Mouse (Mus musculus) midbrain, embryonic 14.5 days (tissue): ENCODE data around the gene Ces3b. TPM values are rescaled to one million over a fixed set of nuclear protein-coding genes. Genes with fewer than 3 reads are reported as not detected.
A peak's percentile ranks its signal among the peaks of the same experiment; 100 is the strongest.

ENCODE experiments used
- ATAC-seq: fragments of 200-750 bp; cut with Nextera tagmentation; 2 replicates; pipeline ENCODE4 v1.8.0; 2017; ENCODE audit warnings: moderate number of reproducible peaks, moderate library complexity; ENCODE audit not compliant: low FRiP score, low TSS enrichment
- DNase-seq: peaks from one replicate; pipeline ENCODE4 v3.0.0-alpha.2; 2015
- H3K27ac ChIP-seq: fragments of 300-500 bp; sonication (generic); replicated peaks from 2 replicates; pipeline ENCODE4 v1.5.1; 2014; ENCODE audit warnings: mild to moderate bottlenecking, low read depth, low read length, moderate library complexity
- H3K27me3 ChIP-seq: fragments of 300-500 bp; sonication (generic); 2 replicates; pipeline ENCODE4 v1.6.1; 2014; ENCODE audit warnings: low read length, control low read depth, mixed read lengths; ENCODE audit not compliant: control insufficient read depth, insufficient read depth
- H3K36me3 ChIP-seq: fragments of 300-500 bp; sonication (generic); 2 replicates; pipeline ENCODE4 v1.6.1; 2014; ENCODE audit warnings: low read length, control low read depth; ENCODE audit not compliant: control insufficient read depth, insufficient read depth
- H3K4me1 ChIP-seq: fragments of 300-500 bp; sonication (generic); 2 replicates; pipeline ENCODE4 v1.6.1; 2014; ENCODE audit warnings: mild to moderate bottlenecking, antibody characterized with exemption, low read length, control low read depth; ENCODE audit not compliant: control insufficient read depth, insufficient read depth
- H3K4me2 ChIP-seq: fragments of 300-500 bp; sonication (generic); 2 replicates; pipeline ENCODE4 v1.6.1; 2014; ENCODE audit warnings: mild to moderate bottlenecking, low read length, moderate library complexity
- H3K4me3 ChIP-seq: fragments of 300-500 bp; sonication (generic); replicated peaks from 2 replicates; pipeline ENCODE4 v1.5.1; 2014; ENCODE audit warnings: low read depth, low read length
- H3K9ac ChIP-seq: fragments of 300-500 bp; sonication (generic); replicated peaks from 2 replicates; pipeline ENCODE4 v1.6.1; 2014; ENCODE audit warnings: mild to moderate bottlenecking, low read length, moderate library complexity
- H3K9me3 ChIP-seq: fragments of 300-500 bp; sonication (generic); 2 replicates; pipeline ENCODE4 v1.6.1; 2016; ENCODE audit warnings: low read length, control low read depth, mixed read lengths; ENCODE audit not compliant: control insufficient read depth
- WGBS: fragments of 180-500 bp; shearing (Covaris S2); extraction: QIAGEN DNeasy Blood & Tissue Kit; methylation state at CpG from one replicate; pipeline ENCODE4 v1.1.7; 2014; 5-methylcytosine and 5-hydroxymethylcytosine counted together
- polyA plus RNA-seq: library from polyadenylated mRNA; unstranded; fragments of >200 nt; fragmentation: Nextera tagmentation; extraction: Ambion mirVana; gene quantifications from 2 replicates; pipeline ENCODE4 v1.2.1, GENCODE M21; 2014

Ces3b gene
- polyA plus RNA-seq, 1 experiment from 2014 or later = not detected

DNA sequence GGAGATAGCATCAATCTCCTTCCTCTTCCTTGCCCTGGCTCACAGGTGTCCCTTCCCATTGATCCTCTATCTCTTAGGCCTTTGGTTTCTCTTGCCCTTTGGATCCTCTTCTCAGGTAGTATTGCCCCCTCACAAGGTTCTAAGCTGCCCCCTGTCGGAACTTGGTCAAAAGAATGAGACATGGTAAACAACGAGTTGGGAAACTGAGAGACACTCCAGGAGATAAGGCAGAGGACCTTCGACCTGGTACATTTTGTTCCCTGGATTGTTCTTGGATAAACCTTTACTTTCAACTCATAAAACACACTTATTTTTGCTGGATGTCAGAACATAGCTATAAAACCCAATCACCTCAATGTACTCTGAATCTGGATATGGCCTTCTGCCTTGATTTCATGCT is 20.7 kb downstream of the Ces3b start:
- no peak overlapping the region for H3K27ac ChIP-seq
- no peak overlapping the region for H3K4me2 ChIP-seq

DNA sequence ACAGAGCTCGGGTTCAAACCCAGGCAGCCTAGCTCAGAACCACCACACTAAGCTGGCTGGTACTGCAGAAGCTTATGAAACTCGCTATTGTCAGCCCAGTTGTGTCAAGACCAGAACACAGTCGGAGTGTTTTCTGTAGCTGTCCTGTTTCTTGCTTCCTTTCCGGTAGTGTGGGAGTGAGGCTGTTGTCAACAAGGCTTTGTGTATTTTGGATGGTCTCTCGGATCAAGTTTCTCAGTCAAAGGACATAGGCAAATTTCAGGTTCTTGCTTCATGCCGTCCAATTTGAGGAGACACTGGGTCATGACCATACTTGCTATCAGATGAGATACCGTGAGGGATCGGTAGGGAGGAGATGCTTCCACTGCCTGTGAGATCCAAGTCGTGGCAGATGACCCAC is 46.3 kb downstream of the Ces3b start:
- Histone ChIP-seq H3K9me3 (no peaks in the 10 kb centered on the region), H3K27me3 (no peaks in the 10 kb centered on the region), H3K4me2 (no peak overlapping the region), H3K9ac (no peak overlapping the region), H3K36me3 (no peaks in the 10 kb centered on the region), H3K4me1 (no peaks in the 10 kb centered on the region), H3K27ac (no peak overlapping the region), H3K4me3 (no peak overlapping the region)
- ATAC-seq (no peak), DNase-seq (no peak)
- WGBS = 81% methylated on average over 9 of the region's 9 CpGs

More for the DNA sequence above, 20.7 kb downstream of the Ces3b start:
- Histone ChIP-seq H3K9ac (no peak overlapping the region), H3K4me1 (no peaks in the 10 kb centered on the region), H3K9me3 (no peaks in the 10 kb centered on the region), H3K36me3 (no peaks in the 10 kb centered on the region), H3K27me3 (no peaks in the 10 kb centered on the region), H3K4me3 (no peak overlapping the region)
- WGBS = 83% methylated on average over 3 of the region's 3 CpGs
- DNase-seq (no peak), ATAC-seq (no peak)

DNA sequence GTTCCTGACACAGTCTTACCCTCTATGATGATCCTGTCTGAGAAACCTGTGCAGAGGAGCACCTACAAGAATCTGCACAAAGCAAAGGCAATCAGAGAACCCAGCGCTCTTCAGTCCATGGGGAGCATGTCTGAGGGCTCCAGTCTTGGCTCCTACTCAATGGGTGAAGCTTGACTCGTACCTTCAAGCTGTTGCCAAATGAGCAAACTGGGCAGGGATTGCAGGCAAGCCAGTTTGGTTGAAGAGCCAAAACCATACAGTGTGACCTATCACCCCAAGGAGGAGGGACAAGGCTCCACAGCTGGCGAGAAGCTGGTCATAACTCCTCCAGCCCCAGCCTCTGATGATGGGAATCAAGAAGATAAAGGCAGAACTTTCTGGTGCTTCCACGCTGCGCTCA is 48.0 kb downstream of the Ces3b start, which contains the start of gene Ces4a:
Ces4a (plus strand) TSS at position 292 of the 400 bp plus-strand sequence.
- Histone ChIP-seq H3K9ac (no peak within 1 kb of the TSS), H3K36me3 (no peaks in the 10 kb centered on the region), H3K4me3 (no peak within 1 kb of the TSS), H3K9me3 (no peaks in the 10 kb centered on the region), H3K4me2 (no peak within 1 kb of the TSS), H3K27me3 (no peaks in the 10 kb centered on the region), H3K4me1 (no peaks in the 10 kb centered on the region), H3K27ac (no peak within 1 kb of the TSS)
- 86% methylated on average over 5 of the region's 5 CpGs for WGBS
- ATAC-seq (no peak), DNase-seq (no peak)

DNA sequence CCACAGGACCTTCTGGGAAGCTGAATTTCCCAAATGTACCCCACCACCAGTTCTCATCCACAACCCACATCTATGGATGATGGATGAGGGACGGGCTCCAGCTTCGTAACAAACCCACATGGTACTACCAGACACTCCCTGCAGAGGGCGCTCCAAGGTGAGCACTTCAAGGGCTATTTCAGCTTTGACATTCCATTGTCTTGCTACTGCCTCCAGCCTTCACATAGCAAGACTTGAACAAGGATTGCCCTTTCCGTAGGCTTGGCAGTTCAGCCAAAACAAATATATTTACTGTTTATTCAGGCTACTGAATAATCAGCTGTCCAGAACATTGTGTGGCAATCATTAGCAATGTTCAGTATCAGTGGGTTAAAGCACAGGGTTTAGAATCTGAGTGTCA is 54.9 kb downstream of the Ces3b start:
- H3K4me3 ChIP-seq = no peak overlapping the region
- no peaks in the 10 kb centered on the region for H3K27me3 ChIP-seq
- DNase-seq = peak; percentile 61
- H3K9ac ChIP-seq = no peak overlapping the region
- ATAC-seq = no peak
- no peaks in the 10 kb centered on the region for H3K36me3 ChIP-seq
- WGBS = 27% methylated on average over 4 of the region's 4 CpGs
- no peaks in the 10 kb centered on the region for H3K4me1 ChIP-seq
- H3K4me2 ChIP-seq = no peak overlapping the region
- H3K9me3 ChIP-seq = no peaks in the 10 kb centered on the region
- H3K27ac ChIP-seq = no peak overlapping the region

DNA sequence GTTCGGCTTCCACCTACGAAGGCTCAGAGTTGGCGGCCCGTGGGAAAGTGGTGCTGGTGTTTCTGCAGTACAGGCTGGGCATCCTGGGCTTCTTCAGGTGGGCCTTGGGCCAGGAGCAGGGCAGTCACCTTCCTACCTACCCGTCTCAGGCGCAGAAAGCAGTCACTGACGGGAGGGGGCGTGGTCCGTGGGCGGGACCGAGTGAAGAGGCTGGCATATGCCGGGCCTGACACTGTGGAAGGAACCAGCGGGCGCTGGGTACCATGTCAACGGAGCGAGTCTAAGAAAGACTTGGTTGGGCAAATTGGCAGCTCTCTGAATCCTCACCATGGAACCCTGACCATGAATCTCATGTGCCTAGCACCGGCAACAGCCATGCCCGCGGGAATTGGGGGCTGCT is 58.8 kb downstream of the Ces3b start:
- Histone ChIP-seq H3K4me1 (no peaks in the 10 kb centered on the region), H3K36me3 (no peaks in the 10 kb centered on the region), H3K27me3 (no peaks in the 10 kb centered on the region), H3K9me3 (no peaks in the 10 kb centered on the region), H3K9ac (no peak overlapping the region), H3K4me2 (no peak overlapping the region), H3K4me3 (no peak overlapping the region), H3K27ac (no peak overlapping the region)
- DNase-seq (no peak), ATAC-seq (no peak)
- 41% methylated on average over 19 of the region's 19 CpGs for WGBS

Other genes with a start within 250 kb of the Ces3b start
- not detected in 2 replicates for gene Ces2c, start 236.7 kb upstream of the Ces3b start, polyA plus RNA-seq
- not detected in 2 replicates for gene Ces2e, start 157.5 kb upstream of the Ces3b start, polyA plus RNA-seq
- not detected in 2 replicates for gene Ces2f, start 136.4 kb upstream of the Ces3b start, polyA plus RNA-seq
- gene Ces2g, start 122.0 kb upstream of the Ces3b start, polyA plus RNA-seq = not detected in 2 replicates
- not detected in 2 replicates for gene Ces2h, start 82.9 kb upstream of the Ces3b start, polyA plus RNA-seq
- gene Ces3a, start 35.2 kb upstream of the Ces3b start, polyA plus RNA-seq = not detected in 2 replicates
- gene Ces4a, start 48.0 kb downstream of the Ces3b start, polyA plus RNA-seq = not detected in 2 replicates
- gene Cbfb, start 86.9 kb downstream of the Ces3b start, polyA plus RNA-seq = 25.7 and 34.7 TPM in 2 replicates
- gene D230025D16Rik, start 141.4 kb downstream of the Ces3b start, polyA plus RNA-seq = 38.7 and 39.9 TPM in 2 replicates
- 3.2 and 5.6 TPM in 2 replicates for gene B3gnt9, start 171.4 kb downstream of the Ces3b start, polyA plus RNA-seq
- 13.5 and 15.0 TPM in 2 replicates for gene Tradd, start 180.9 kb downstream of the Ces3b start, polyA plus RNA-seq
- gene Fbxl8, start 180.9 kb downstream of the Ces3b start, polyA plus RNA-seq = 0.72 and 0.96 TPM in 2 replicates
- gene Hsf4, start 186.0 kb downstream of the Ces3b start, polyA plus RNA-seq = 0.14 and 0.35 TPM in 2 replicates
- gene Nol3, start 192.4 kb downstream of the Ces3b start, polyA plus RNA-seq = 3.0 and 4.2 TPM in 2 replicates
- 65.7 and 98.8 TPM in 2 replicates for gene 4931428F04Rik, start 206.1 kb downstream of the Ces3b start, polyA plus RNA-seq
- 8.6 and 13.1 TPM in 2 replicates for gene Exoc3l, start 212.3 kb downstream of the Ces3b start, polyA plus RNA-seq
- 43.9 and 51.7 TPM in 2 replicates for gene E2f4, start 213.9 kb downstream of the Ces3b start, polyA plus RNA-seq
- gene Elmo3, start 221.8 kb downstream of the Ces3b start, polyA plus RNA-seq = 0.55 and 1.1 TPM in 2 replicates
- 0.72 and 0.86 TPM in 2 replicates for gene Lrrc29, start 242.5 kb downstream of the Ces3b start, polyA plus RNA-seq
- gene Tmem208, start 242.6 kb downstream of the Ces3b start, polyA plus RNA-seq = 122 and 149 TPM in 2 replicates